Mouse (Mus musculus) forebrain, embryonic 10.5 days (tissue): ENCODE measurements around the gene Ak2. TPM values are rescaled to one million over a fixed set of nuclear protein-coding genes. Genes with fewer than 3 reads are reported as not detected.
A peak's percentile ranks its signal among the peaks of the same experiment; 100 is the strongest.

Experiments
- DNase-seq: peaks from one replicate; pipeline ENCODE4 v3.0.0-alpha.2; 2017; ENCODE audit warnings: low spot score; ENCODE audit errors: extremely low spot score
- H3K27ac ChIP-seq: fragments of 300-500 bp; sonication (generic); 2 replicates; pipeline ENCODE4 v1.5.1; 2016; ENCODE audit warnings: mild to moderate bottlenecking
- H3K27me3 ChIP-seq: fragments of 300-500 bp; sonication (generic); 2 replicates; pipeline ENCODE4 v1.6.1; 2016; ENCODE audit warnings: mild to moderate bottlenecking; ENCODE audit not compliant: poor library complexity, severe bottlenecking
- H3K36me3 ChIP-seq: fragments of 300-500 bp; sonication (generic); replicated peaks from 2 replicates; pipeline ENCODE4 v1.6.1; 2016; ENCODE audit warnings: mild to moderate bottlenecking, moderate library complexity
- H3K4me1 ChIP-seq: fragments of 300-500 bp; sonication (generic); 2 replicates; pipeline ENCODE4 v1.6.1; 2016
- H3K4me3 ChIP-seq: fragments of 300-500 bp; sonication (generic); 2 replicates; pipeline ENCODE4 v1.5.1; 2016; ENCODE audit warnings: mild to moderate bottlenecking, moderate library complexity
- H3K9me3 ChIP-seq: fragments of 300-500 bp; sonication (generic); 2 replicates; pipeline ENCODE4 v1.6.1; 2016; ENCODE audit warnings: mild to moderate bottlenecking, moderate library complexity
- WGBS: fragments of 180-500 bp; shearing (Covaris S2); methylation state at CpG from one replicate; pipeline ENCODE4 v1.1.7; 2016; 5-methylcytosine and 5-hydroxymethylcytosine counted together
- polyA plus RNA-seq: library from polyadenylated mRNA; unstranded; fragments of >200 nt; fragmentation: Nextera tagmentation; extraction: Ambion mirVana; gene quantifications from 2 replicates; pipeline ENCODE4 v1.2.1, GENCODE M21; 2016

Ak2 gene
- polyA plus RNA-seq, 1 experiment from 2014 or later, result 245 TPM

DNA sequence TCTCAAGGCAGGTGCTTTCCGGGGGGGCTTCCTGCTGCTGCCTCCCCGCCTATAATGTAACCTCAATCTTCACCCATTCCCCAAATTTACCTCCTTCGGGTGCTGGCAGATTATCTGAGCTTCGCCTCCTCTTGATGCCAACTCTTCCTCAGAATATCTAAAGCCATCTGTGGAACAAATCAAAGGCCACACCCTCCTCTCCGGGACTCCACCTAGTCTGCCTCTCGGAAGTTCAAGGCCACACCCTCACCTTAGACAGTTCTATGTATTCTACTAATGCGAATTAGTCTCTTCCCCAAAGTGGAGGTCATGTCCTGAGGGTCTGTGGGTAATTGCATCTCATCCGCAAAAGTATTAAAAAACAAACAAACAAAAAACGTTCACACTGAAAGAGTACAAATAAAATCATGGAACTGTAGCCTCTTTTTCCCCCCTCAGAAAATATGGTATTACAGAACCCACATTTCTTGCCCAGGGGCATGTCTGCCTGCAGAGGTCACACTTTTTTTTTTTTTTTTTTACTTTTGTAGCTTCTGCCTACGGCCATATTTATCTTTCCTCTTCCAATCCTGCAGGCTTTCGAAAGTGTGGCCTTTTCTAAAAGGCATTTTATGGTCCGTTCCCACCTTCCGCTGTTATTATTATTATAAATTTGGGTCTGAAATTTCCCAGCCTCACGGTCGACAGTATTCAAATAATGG lies 56.1 kb downstream of the Ak2 start:
- Histone ChIP-seq H3K27ac (peak overlapping the region; percentile 88), H3K27me3 (peaks cover 75% of the 10 kb centered on the region)
- DNase-seq, result no peak

DNA sequence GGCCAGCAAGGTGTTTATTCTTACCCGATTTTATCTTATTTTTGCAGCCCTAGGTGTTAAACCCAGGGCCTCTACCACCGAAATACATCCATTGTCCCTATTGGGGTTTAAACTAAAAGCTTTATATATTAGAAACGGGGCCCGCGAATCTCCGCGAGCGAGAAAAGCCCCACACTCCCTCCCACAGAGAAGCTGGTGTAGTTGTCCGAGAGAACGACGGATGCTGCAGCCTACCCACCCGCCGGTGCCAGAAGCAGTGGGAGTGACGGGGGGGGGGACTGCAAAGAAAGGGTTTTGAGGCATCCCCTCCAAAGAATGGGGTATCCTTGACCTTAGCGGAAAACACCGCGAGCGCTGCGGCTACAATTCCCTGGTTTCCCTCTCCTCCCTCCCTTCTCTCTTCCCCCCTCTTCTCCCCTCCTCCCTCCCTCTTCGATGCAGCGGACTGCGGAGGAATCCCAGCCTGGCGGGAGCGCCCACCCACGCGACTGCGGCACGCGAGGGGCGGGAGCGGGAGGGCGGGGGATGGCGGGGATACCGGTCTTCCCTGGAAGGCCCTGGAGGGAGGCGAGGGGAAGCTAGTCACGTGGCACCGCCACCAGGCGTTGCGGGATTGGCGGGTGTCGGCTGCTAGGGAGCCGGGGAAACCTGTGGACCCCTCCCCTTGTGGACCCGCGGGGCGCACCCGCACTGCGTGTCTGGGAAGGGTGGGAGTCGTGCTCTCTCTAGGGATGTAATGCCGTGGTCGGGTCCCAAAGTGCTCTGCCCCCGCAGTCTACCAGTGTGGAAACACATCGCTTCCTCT lies 56.9 kb downstream of the Ak2 start:
- Histone ChIP-seq H3K4me3 (peak overlapping the region; percentile 69), H3K36me3 (no peaks in the 10 kb centered on the region), H3K27me3 (peaks cover 75% of the 10 kb centered on the region), H3K9me3 (no peaks in the 10 kb centered on the region), H3K4me1 (peaks cover 34% of the 10 kb centered on the region), H3K27ac (peak overlapping the region; percentile 88)
- peak; percentile 89 for DNase-seq
- under 1% methylated on average over 52 of the region's 52 CpGs for WGBS

More for the DNA sequence above, 56.1 kb downstream of the Ak2 start:
- H3K36me3 ChIP-seq, result no peaks in the 10 kb centered on the region
- H3K4me3 ChIP-seq, result peak overlapping the region; percentile 69
- peaks cover 34% of the 10 kb centered on the region for H3K4me1 ChIP-seq
- no peaks in the 10 kb centered on the region for H3K9me3 ChIP-seq
- 22% methylated on average over 15 of the region's 15 CpGs for WGBS

DNA sequence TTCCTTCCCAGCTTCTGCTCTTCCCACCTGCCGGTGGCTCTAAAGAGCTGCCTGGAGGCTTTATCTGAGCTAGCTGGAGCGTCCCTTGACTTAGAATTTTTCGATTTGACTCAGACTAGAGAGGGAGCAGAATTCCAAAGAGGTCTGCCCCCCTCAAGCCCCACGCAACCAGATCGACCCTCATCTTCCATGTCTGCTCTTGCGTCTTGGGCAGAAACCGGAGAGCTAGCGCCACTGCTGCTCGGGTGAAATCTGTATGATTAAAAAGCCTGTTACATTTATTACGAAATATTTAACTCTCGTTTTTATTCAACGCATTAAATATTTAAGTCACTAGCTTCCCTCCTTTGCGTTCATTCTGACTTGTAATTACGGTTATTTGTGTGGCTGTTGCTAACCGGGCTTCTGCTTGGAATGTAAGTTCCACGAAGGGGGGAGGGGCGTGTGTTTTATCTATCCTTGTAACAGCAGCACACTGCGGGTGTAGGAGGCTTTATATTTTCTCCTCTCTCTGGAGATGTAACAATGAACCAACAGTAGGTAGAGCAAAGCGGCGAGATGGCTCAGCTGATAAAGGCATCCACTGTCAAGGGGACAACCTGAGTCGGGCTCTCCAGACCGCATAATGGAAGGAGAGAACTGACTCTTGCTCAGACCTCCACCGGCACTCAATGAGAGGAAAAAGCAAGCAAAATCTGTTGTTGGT lies 57.7 kb downstream of the Ak2 start:
- H3K4me3 ChIP-seq, result peak overlapping the region; percentile 69
- H3K36me3 ChIP-seq, result no peaks in the 10 kb centered on the region
- peak; percentile 34 for DNase-seq
- peaks cover 34% of the 10 kb centered on the region for H3K4me1 ChIP-seq
- peak overlapping the region; percentile 88 for H3K27ac ChIP-seq
- WGBS, result 6% methylated on average over 23 of the region's 23 CpGs
- peaks cover 75% of the 10 kb centered on the region for H3K27me3 ChIP-seq
- no peaks in the 10 kb centered on the region for H3K9me3 ChIP-seq

GRCm38 (mm10) chr4:129050365-129050764 lies 58.6 kb downstream of the Ak2 start:
- H3K27ac ChIP-seq, result no peak overlapping the region
- H3K9me3 ChIP-seq, result no peaks in the 10 kb centered on the region
- H3K4me3 ChIP-seq, result no peak overlapping the region
- no peaks in the 10 kb centered on the region; the same call in 1 of the 2 replicates for H3K36me3 ChIP-seq
- no peak for DNase-seq
- H3K4me1 ChIP-seq, result peaks cover 34% of the 10 kb centered on the region
- H3K27me3 ChIP-seq, result peaks cover 69% of the 10 kb centered on the region
- WGBS, result 85% methylated on average over 4 of the region's 4 CpGs

- Histone ChIP-seq H3K4me3 (no peak overlapping the region), H3K9me3 (no peaks in the 10 kb centered on the region), H3K4me1 (peaks cover 34% of the 10 kb centered on the region), H3K36me3 (no peaks in the 10 kb centered on the region; the same call in 1 of the 2 replicates), H3K27ac (no peak overlapping the region), H3K27me3 (peaks cover 63% of the 10 kb centered on the region)
- 72% methylated on average over 6 of the region's 6 CpGs for WGBS
- DNase-seq, result no peak
Observed at GRCm38 (mm10) chr4:129050901-129051417, 59.2 kb downstream of the Ak2 start.

- H3K4me3 ChIP-seq, result no peak overlapping the region
- H3K27me3 ChIP-seq, result peaks cover 56% of the 10 kb centered on the region
- H3K9me3 ChIP-seq, result no peaks in the 10 kb centered on the region
- DNase-seq, result no peak
- no peak overlapping the region for H3K27ac ChIP-seq
- H3K4me1 ChIP-seq, result peaks cover 34% of the 10 kb centered on the region
- H3K36me3 ChIP-seq, result no peaks in the 10 kb centered on the region; the same call in 1 of the 2 replicates
- 29% methylated on average over 11 of the region's 11 CpGs for WGBS
Observed at GRCm38 (mm10) chr4:129051461-129052183, 59.9 kb downstream of the Ak2 start.

GRCm38 (mm10) chr4:129054757-129055156 lies 63.0 kb downstream of the Ak2 start:
- no peak overlapping the region for H3K4me3 ChIP-seq
- no peaks in the 10 kb centered on the region for H3K9me3 ChIP-seq
- WGBS, result 95% methylated on average over 12 of the region's 12 CpGs
- no peak overlapping the region for H3K27ac ChIP-seq
- peaks cover 34% of the 10 kb centered on the region for H3K4me1 ChIP-seq
- H3K27me3 ChIP-seq, result peaks cover 25% of the 10 kb centered on the region
- H3K36me3 ChIP-seq, result no peaks in the 10 kb centered on the region; the same call in 1 of the 2 replicates
- no peak for DNase-seq

GRCm38 (mm10) chr4:129055562-129055961 lies 63.8 kb downstream of the Ak2 start:
- Histone ChIP-seq H3K27ac (no peak overlapping the region), H3K9me3 (no peaks in the 10 kb centered on the region), H3K4me3 (no peak overlapping the region), H3K36me3 (no peaks in the 10 kb centered on the region; the same call in 1 of the 2 replicates), H3K4me1 (peaks cover 37% of the 10 kb centered on the region), H3K27me3 (peaks cover 17% of the 10 kb centered on the region)
- no peak for DNase-seq
- 90% methylated on average over 5 of the region's 5 CpGs for WGBS

DNA sequence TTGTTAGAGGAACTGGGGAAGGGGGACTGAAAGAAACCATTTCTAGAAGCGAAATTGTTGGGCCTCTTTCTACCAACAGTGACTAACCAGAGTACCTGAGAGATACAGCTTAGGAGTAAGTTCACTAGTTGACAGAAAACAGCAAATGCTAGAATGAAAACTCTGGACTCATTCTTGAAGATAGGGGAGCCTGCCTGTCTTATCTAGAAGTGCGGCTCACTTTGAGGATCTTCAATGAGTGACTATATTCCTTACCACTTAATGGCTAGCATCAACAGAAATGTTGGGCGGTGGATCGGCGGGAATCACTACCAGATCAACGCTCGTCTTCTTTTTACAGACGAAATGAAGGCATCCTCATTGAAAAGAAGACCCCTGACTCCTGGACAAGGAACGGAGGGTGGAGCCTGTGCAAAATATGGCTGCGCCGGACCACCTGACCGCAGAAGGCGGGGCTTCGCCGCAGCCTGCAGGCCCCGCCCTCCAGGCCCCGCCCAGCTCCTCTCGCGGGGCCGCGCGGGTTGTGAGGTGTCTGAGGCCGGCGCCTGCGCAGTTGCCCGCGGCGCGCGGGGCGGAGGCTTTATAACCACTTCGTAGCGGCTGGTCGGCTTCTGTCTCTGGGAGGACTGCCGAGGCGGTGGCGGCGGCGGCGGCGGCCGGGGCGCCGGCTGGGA lies 65.9 kb downstream of the Ak2 start:
- Histone ChIP-seq H3K9me3 (no peaks in the 10 kb centered on the region), H3K4me3 (peak overlapping the region; percentile 77), H3K27ac (peak overlapping the region; percentile 93), H3K36me3 (no peaks in the 10 kb centered on the region; the same call in 1 of the 2 replicates), H3K4me1 (peaks cover 31% of the 10 kb centered on the region), H3K27me3 (no peaks in the 10 kb centered on the region; the same call in 1 of the 2 replicates)
- WGBS, result 3% methylated on average over 44 of the region's 44 CpGs
- peak; percentile 94 for DNase-seq

GRCm38 (mm10) chr4:129058207-129059092 lies 66.7 kb downstream of the Ak2 start, which contains the start of gene Rnf19b:
Gene Rnf19b, plus strand, starts transcription at chr4:129058271.
- Histone ChIP-seq H3K27me3 (no peaks in the 10 kb centered on the region; the same call in 1 of the 2 replicates), H3K4me3 (peak within 1 kb of the TSS; percentile 77), H3K4me1 (peaks cover 31% of the 10 kb centered on the region), H3K27ac (peak within 1 kb of the TSS; percentile 93), H3K9me3 (no peaks in the 10 kb centered on the region), H3K36me3 (no peaks in the 10 kb centered on the region; the same call in 1 of the 2 replicates)
- peak; percentile 58 for DNase-seq
- under 1% methylated on average over 102 of the region's 107 CpGs for WGBS
